Mouse (Mus musculus) WW6 (cell line): ENCODE measurements around the gene Raly.
"Not testable (repeated sequence)": the region's sequence is repeated elsewhere in the genome, so short reads cannot be mapped to it uniquely, and the experiment has no call there.

Experiments
- DNase-seq: peaks from one replicate; pipeline ENCODE4 v3.0.0-alpha.2; 2013; ENCODE audit warnings: low read depth, low spot score

Gene Raly

GRCm38 (mm10) chr2:154836537-154836936 is 45.6 kb downstream of the Raly start:
- no peak for DNase-seq

GRCm38 (mm10) chr2:154848086-154848485 is 57.2 kb downstream of the Raly start:
- no peak for DNase-seq

GRCm38 (mm10) chr2:154855383-154855782 is 64.5 kb downstream of the Raly start:
- DNase-seq: no peak

GRCm38 (mm10) chr2:154863672-154864071 is 72.8 kb downstream of the Raly start:
- DNase-seq: no peak

GRCm38 (mm10) chr2:154865696-154866095 is 74.8 kb downstream of the Raly start:
- no peak for DNase-seq

- DNase-seq: no peak
Measured at GRCm38 (mm10) chr2:154868106-154868505, 77.2 kb downstream of the Raly start.

- DNase-seq: no peak
Measured at GRCm38 (mm10) chr2:154869954-154870641, 79.2 kb downstream of the Raly start.

GRCm38 (mm10) chr2:154876621-154877020 is 85.7 kb downstream of the Raly start:
- DNase-seq: no peak

GRCm38 (mm10) chr2:154891585-154891984 is 100.7 kb downstream of the Raly start:
- DNase-seq: no peak

- DNase-seq: peak; percentile 98
Measured at GRCm38 (mm10) chr2:154892201-154893044, 101.5 kb downstream of the Raly start, which contains the start of gene Eif2s2. Eif2s2 (minus strand) TSS chr2:154892935.

GRCm38 (mm10) chr2:154893045-154893385 is 102.1 kb downstream of the Raly start:
- no peak for DNase-seq

- no peak for DNase-seq
Measured at GRCm38 (mm10) chr2:154893548-154893947, 102.7 kb downstream of the Raly start.

- not testable (repeated sequence) for DNase-seq
Measured at GRCm38 (mm10) chr2:154899004-154899403, 108.1 kb downstream of the Raly start.

- DNase-seq: not testable (repeated sequence)
Measured at GRCm38 (mm10) chr2:154899412-154899811, 108.5 kb downstream of the Raly start.

- no peak for DNase-seq
Measured at GRCm38 (mm10) chr2:154902111-154902510, 111.2 kb downstream of the Raly start.

- no peak for DNase-seq
Measured at GRCm38 (mm10) chr2:154905796-154906195, 114.9 kb downstream of the Raly start.

GRCm38 (mm10) chr2:154908223-154908622 is 117.3 kb downstream of the Raly start:
- DNase-seq: not testable (repeated sequence)

GRCm38 (mm10) chr2:154909789-154910188 is 118.9 kb downstream of the Raly start:
- no peak for DNase-seq

- no peak for DNase-seq
Measured at GRCm38 (mm10) chr2:154915922-154916541, 125.1 kb downstream of the Raly start.

- DNase-seq: no peak
Measured at GRCm38 (mm10) chr2:154916547-154916946, 125.7 kb downstream of the Raly start.
